Mouse (Mus musculus) cerebellum, postnatal 10 days (tissue): Measurements from ENCODE around the gene Gstp1.

Source experiments
- DNase-seq, 2 experiments: peaks; one replicate each; pipeline ENCODE4 v3.0.0; 2021; ENCODE audit warnings: mixed read lengths in 2 of 2

Gstp1 gene

DNA sequence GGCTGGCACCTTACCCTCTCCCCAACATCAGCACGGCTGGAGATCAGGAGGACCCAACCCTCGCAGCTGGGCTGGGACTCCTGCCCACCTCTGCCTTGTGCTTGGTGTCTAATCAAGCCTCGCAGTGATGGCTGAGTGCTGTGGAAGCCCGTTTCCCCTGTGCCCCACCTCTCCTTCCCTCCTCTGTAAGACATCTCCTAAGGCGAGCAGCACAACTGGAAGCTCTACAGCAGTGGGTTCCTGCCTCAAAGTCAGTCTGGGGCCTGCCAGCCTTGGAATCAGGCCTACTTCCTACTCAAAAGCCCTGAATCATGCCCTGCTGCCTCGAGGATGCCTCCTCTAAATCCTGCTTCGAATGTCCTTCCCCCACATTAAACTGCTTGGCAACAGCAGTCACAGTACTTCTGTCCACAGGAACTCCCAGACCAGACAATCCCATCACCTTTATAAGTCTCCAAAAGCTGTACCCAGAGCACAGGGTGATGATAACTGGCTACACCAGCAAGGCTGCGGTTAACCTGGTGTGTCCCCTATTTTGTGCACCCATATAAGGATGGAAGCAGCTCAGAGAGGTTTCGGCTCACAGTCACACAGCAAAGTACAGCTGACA lies 38.6 kb downstream of the Gstp1 start:
- no peak for DNase-seq

DNA sequence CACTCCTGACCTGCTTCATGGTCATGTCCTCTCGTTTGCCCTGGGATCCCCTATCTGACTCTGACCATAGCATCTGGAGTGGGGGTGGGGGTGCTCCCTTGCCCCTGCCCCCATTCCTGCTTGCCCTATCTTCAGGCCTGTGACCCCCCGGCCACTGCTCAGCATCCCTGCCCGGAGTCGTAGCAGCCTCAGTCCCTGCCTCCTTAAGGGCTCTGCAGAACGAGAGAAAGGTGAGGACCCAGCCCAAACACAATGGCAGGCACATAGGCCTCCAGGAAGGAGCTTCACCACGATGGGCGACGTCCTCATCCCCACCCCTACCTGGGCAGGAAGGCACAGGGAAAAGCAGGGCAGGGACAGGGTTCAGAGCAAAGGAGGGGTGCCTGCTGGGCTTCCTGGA lies 39.5 kb downstream of the Gstp1 start:
- no peak for DNase-seq

DNA sequence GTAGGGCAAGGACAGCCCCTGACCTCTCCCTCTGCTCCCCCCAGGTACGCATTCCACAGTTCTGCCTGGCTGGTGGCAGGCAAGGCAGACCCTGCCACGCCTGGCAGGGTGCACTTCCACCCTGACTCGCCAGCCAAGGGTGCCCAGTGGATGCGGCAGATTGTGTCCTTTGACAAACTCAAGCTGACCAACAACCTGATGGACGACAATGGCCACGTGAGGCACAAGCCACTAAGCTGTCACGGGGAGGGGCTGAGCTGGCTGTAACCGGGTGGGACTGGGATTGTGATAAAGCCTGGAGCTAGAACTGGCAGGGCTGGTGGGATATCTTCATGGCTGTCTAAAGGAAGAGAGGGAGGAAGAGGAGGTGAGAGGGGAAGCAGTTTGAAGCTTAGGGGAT lies 40.6 kb downstream of the Gstp1 start:
- no peak for DNase-seq

- no peak for DNase-seq
Observed at GRCm38 (mm10) chr19:3996747-3997146, 41.0 kb downstream of the Gstp1 start.

- DNase-seq, result no peak
Observed at GRCm38 (mm10) chr19:3996106-3996505, 41.7 kb downstream of the Gstp1 start.

GRCm38 (mm10) chr19:3995505-3995904 lies 42.3 kb downstream of the Gstp1 start:
- DNase-seq, result no peak

DNA sequence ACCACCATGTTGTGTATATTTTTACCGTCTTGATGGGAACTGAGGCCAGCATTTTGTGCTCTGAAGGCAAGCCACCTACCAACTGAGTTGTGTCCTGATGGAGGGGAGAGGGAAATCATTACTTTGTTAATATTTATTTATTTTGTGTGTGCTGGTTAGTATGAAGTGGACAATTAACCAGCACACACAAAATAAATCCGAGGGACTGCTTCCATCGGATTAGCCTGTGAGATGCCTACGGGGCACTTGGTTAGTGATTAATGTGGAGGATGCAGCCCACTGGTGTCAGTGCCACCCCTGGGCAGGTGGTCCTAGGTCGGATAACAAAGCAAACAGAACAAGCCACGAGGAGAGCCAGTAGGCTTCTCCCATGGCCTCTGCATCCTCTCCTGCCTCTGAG lies 42.9 kb downstream of the Gstp1 start:
- no peak for DNase-seq

GRCm38 (mm10) chr19:3992416-3992815 lies 45.4 kb downstream of the Gstp1 start, which contains the start of gene Tbx10:
Gene Tbx10, plus strand, starts transcription at chr19:3992752.
- no peak for DNase-seq

DNA sequence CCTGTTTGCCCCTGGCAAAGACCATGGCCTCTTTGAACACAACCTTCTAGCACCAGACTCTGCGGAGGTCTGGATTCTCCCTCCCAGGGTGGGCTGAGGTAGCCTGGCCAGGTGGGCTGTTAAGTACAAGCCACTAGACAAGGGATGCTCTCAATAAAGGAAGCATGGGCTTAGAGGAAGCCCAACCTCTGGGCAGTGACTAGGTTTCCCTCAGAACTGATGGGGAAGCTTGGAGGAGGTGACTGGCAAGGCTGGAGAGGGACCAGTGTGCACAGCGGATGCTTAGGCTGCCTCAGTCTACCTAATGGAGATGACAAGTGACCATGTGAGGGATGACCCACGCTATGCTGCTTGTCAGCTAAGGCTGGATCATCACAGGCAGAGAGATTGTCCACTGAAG lies 45.8 kb downstream of the Gstp1 start:
- DNase-seq, result no peak

GRCm38 (mm10) chr19:3991562-3991961 lies 46.2 kb downstream of the Gstp1 start:
- DNase-seq, result no peak

DNA sequence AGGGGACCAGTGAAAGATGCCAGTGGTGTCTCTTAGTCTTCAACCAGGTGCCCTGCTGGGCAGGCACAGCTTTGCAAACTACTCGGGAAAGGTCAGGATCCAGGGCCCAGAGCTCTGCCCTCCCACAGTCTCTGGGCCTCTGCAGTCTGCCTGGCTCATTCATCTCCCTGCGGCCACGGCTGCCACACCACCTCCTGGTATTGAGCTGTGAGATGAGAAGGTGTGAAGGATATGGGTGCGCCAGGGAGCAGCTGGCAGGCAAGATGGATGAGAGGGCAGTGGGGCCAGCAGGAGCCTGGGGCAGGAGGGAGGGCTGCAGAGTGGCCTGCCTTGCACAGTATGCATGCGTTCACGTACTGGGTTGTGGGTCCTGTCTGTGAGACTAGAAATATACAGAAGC lies 47.0 kb downstream of the Gstp1 start:
- no peak for DNase-seq

DNA sequence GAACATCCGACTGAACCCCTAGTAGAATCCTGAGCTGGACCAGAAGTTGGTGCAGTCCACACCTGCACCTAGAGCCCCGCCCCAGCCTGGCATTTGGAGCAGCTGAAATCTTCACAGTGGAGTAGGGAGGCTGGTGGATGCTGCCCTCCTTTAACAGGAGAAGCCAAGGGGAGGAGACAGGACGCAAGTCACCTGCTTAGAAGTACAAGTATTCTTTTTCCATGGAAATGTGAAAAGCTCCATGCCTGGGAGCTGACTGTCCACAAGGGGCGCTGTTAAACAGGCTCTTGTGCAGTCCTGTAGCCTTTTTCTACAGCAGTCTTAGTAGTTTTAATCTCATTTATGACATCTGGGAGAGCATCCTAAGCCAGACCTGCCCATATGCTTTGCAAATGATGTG lies 49.0 kb downstream of the Gstp1 start:
- no peak for DNase-seq

DNA sequence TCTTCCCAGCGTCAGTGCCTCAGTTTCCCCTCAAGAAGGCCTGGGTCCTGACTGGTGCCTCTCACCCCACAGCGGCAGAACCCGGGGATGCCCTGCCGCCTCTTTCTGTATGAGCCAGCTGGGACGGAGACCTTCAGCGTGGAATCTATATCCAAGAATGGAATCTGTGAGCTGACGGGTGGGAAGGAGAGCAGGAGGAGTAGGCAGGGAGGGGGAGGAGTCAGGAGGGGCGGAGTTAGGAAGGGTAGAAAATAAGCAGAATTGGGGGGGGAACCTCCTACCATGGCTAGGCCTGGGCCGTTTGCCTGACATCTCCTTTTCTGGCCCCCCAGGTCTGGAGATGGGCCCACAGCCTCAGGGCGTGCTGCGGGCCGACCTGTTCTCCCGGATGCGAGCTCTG lies 49.7 kb downstream of the Gstp1 start:
- no peak for DNase-seq

DNA sequence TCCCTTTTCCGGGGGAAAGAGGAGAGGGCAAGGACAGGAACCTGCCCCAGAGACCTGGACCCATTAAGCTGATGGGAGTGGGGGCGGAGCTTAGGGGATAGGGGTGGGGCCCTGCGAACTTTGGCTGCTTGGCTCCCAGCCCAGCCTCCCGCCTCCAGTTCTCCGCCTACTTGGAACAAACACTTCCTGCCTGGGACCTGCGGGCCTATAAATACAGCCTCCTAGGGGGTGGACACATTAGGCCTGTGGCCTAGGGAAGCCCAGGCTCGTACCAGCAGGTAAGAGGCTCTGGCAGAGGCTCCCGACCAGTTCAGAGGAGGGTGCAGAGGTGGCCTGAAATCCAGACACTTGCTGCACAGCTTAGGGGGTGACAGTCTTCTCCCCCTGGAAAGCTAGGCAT lies 51.5 kb downstream of the Gstp1 start, which contains the start of gene Acy3:
Gene Acy3, plus strand, starts transcription at position 237 of the 400 bp plus-strand sequence.
- DNase-seq, result peak; percentile 44 to 52
